Mouse (Mus musculus) Patski (cell line): ENCODE measurements at regions not wholly inside any gene's neighbourhood (a gene's known extent, or its start where the extent isn't known, plus 50 kb on each side); places are given as distances from the start of the nearest gene placed in this dataset.
A peak's percentile ranks its signal among the peaks of the same experiment; 100 is the strongest.

Experiments used
- ATAC-seq: fragments of 100-300 bp; one replicate; pipeline ENCODE4 v1.8.0; 2021
- CTCF ChIA-PET: fragments of 350-600 bp; sonication (Branson Sonifier 250); formaldehyde crosslinking; loops from one replicate; lab custom pipeline; 2022; ENCODE audit warnings: inconsistent platforms; lab: Charles Lee
- POLR2A ChIA-PET: fragments of 350-600 bp; sonication (Branson Sonifier 250); formaldehyde crosslinking; loops from one replicate; lab custom pipeline; 2022; ENCODE audit warnings: antibody characterized with exemption, inconsistent platforms; lab: Charles Lee
- DNase-seq: peaks from one replicate; pipeline ENCODE4 v3.0.0-alpha.2; 2011; ENCODE audit warnings: low read depth, low spot score
- H3K27me3 ChIP-seq: fragments of 371-371 bp; one replicate; pipeline ENCODE4 v1.5.1; 2021
- CTCF ChIP-seq: fragments of 100-300 bp; IDR thresholded peaks from one replicate; pipeline ENCODE4 v1.5.1; 2021
- in situ Hi-C: fragments of 300-500 bp; cut with MboI; formaldehyde crosslinking; loops from 3 replicates; pipeline ENCODE4 v1.11.1; 2018; ENCODE audit warnings: low pct_unique_long_range_greater_than_20kb, mixed read lengths

- CTCF ChIA-PET: no interaction called here
- POLR2A ChIA-PET: no interaction called here
- TF ChIP-seq CTCF: no peak
- in situ Hi-C loops: loop anchor here (10.0 kb wide), 1 partner anchor 112 kb away; no protein-coding TSS in a partner anchor
- no peak for DNase-seq
- ATAC-seq: no peak
- peaks cover 7% of the 10 kb centered on the region for H3K27me3 ChIP-seq
Measured at GRCm38 (mm10) chr8:6582732-6583131, 1477.6 kb upstream of the Slc10a2 start.

GRCm38 (mm10) chr8:6577868-6578634, 1472.9 kb upstream of the Slc10a2 start:
- in situ Hi-C loops: no loop called here
- POLR2A ChIA-PET: no interaction called here
- ATAC-seq (no peak), DNase-seq (no peak)
- CTCF ChIA-PET: no interaction called here
- TF ChIP-seq CTCF: no peak
- peaks cover 7% of the 10 kb centered on the region for H3K27me3 ChIP-seq

- POLR2A ChIA-PET: no interaction called here
- TF ChIP-seq CTCF: no peak
- CTCF ChIA-PET: no interaction called here
- ATAC-seq: no peak
- H3K27me3 ChIP-seq: peaks cover 2% of the 10 kb centered on the region
- in situ Hi-C loops: no loop called here
- no peak for DNase-seq
Measured at GRCm38 (mm10) chr8:6575241-6575640, 1470.1 kb upstream of the Slc10a2 start.

DNA sequence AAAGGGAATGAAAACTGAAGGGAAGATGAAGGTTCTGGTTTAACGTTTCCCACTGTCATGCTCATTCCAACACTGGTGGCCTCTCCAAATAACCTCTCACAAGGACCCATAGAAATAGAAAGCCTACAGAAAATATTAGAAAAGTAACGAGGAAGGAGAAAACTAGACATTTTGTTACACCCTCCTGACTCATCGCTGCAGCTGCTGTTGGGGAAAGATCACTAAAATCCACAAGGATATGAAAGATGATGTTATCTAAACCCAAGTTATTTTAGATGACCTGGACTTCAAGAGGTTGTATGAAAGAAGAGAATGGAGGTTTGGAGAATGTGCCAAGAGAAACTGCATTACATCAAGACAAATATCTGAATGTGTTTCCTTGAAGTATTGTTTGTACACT, 1468.3 kb upstream of the Slc10a2 start:
- DNase-seq (no peak), ATAC-seq (no peak)
- in situ Hi-C loops: no loop called here
- ChIA-PET POLR2A (interaction anchor here (0.5 kb wide), 1 partner anchor 1446 kb away, joined by 3 read pairs; no protein-coding TSS in a partner anchor), CTCF (no interaction called here)
- peaks cover 3% of the 10 kb centered on the region for H3K27me3 ChIP-seq
- TF ChIP-seq CTCF: no peak

- DNase-seq: peak; percentile 34
- in situ Hi-C loops: no loop called here
- peak; percentile 65 for ATAC-seq
- ChIA-PET POLR2A (no interaction called here), CTCF (interaction anchor here (1.1 kb wide), 1 partner anchor 662 kb away, joined by 4 read pairs; no protein-coding TSS in a partner anchor)
- TF ChIP-seq CTCF: peak; percentile 85
- peaks cover 13% of the 10 kb centered on the region for H3K27me3 ChIP-seq
Measured at GRCm38 (mm10) chr8:6572066-6572665, 1467.0 kb upstream of the Slc10a2 start.

GRCm38 (mm10) chr8:6550965-6551364, 1445.8 kb upstream of the Slc10a2 start:
- no peak for DNase-seq
- in situ Hi-C loops: no loop called here

GRCm38 (mm10) chr8:6527171-6527570, 1422.0 kb upstream of the Slc10a2 start:
- no peak for DNase-seq
- POLR2A ChIA-PET: no interaction called here
- in situ Hi-C loops: no loop called here
- CTCF ChIA-PET: no interaction called here
- TF ChIP-seq CTCF: no peak
- no peak for ATAC-seq
- H3K27me3 ChIP-seq: peaks cover 6% of the 10 kb centered on the region

More at GRCm38 (mm10) chr8:6550965-6551364, 1445.8 kb upstream of the Slc10a2 start:
- POLR2A ChIA-PET: interaction anchor here (0.6 kb wide), 1 partner anchor 317 kb away, joined by 3 read pairs; no protein-coding TSS in a partner anchor
- CTCF ChIA-PET: no interaction called here
- peaks cover under 1% of the 10 kb centered on the region for H3K27me3 ChIP-seq
- TF ChIP-seq CTCF: no peak
- no peak for ATAC-seq

DNA sequence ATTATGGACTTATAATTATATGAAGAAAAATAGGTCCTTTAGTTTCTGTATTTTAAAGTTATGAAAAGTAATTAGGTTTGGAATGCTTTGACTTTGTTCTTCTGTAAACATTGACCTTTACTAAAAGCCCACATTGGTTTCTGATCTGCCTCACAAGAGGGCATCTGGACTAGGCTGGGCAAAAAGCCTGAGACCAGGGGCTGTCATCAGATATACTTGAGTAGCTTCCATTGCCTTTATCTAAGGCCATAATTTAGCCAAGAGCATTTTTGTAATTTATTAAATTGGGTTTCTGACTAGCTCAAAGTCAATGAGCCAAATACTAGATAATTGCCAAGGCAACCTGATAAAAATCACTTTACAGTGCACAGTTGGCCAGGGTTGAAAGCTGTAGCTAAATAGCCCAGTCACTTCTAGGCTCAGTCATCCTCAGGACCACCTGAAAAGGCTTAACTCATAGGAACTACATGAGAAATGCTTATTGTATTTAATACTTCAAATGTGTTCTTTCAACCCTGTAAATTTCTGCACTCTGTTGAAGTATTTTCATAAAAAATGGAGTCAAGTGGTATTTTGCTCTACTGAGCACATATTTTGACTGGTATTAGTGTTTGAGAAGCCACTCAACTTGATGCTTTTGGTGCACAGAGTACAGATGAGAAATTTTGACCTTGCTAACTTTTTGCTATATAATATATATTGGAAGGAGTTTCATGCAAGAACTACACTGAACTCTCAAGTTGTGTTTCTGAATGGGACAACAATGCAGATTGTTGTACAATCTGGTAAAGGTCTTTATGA, 1410.9 kb upstream of the Slc10a2 start:
- no peak for ATAC-seq

GRCm38 (mm10) chr8:6492453-6492852, 1387.3 kb upstream of the Slc10a2 start:
- DNase-seq (no peak), ATAC-seq (no peak)
- in situ Hi-C loops: no loop called here
- ChIA-PET POLR2A (no interaction called here), CTCF (no interaction called here)
- no peaks in the 10 kb centered on the region for H3K27me3 ChIP-seq
- TF ChIP-seq CTCF: no peak

More for the DNA sequence above, 1410.9 kb upstream of the Slc10a2 start:
- ChIA-PET CTCF (no interaction called here), POLR2A (interaction anchor here (0.7 kb wide), 1 partner anchor 244 kb away, joined by 3 read pairs; no protein-coding TSS in a partner anchor)
- no peak for DNase-seq
- in situ Hi-C loops: no loop called here
- no peak for TF ChIP-seq CTCF
- H3K27me3 ChIP-seq: no peaks in the 10 kb centered on the region

GRCm38 (mm10) chr8:6481966-6482365, 1376.8 kb upstream of the Slc10a2 start:
- in situ Hi-C loops: no loop called here
- TF ChIP-seq CTCF: no peak
- CTCF ChIA-PET: no interaction called here
- no peaks in the 10 kb centered on the region for H3K27me3 ChIP-seq
- ATAC-seq: no peak
- POLR2A ChIA-PET: no interaction called here
- DNase-seq: no peak
